Mouse (Mus musculus) CH12.LX (cell line): ENCODE measurements around the gene Hes1.

ENCODE experiments used
- CTCF ChIP-seq, 2 experiments: IDR thresholded peaks in 1 of 2; conservative IDR thresholded peaks in 1 of 2; 2 replicates each; pipeline ENCODE4 v1.5.1; 2011 to 2012; ENCODE audit warnings: low read depth in 2 of 2, low read length in 2 of 2, improper control_type of control experiment in 1 of 2, inconsistent platforms in 1 of 2, mild to moderate bottlenecking in 1 of 2, moderate library complexity in 1 of 2
- MAZ ChIP-seq: IDR thresholded peaks from 2 replicates; pipeline ENCODE4 v1.6.1; 2012; ENCODE audit warnings: low read depth, mild to moderate bottlenecking, inconsistent platforms, low read length, improper control_type of control experiment, moderate library complexity

GRCm38 (mm10) chr16:30032326-30032904 lies 31.8 kb upstream of the Hes1 start:
- no peak for TF ChIP-seq CTCF (conservative IDR thresholded peaks at IDR 0.05 in 1 of 2, IDR thresholded peaks at IDR 0.05 in 1 of 2; ENCODE audit: low read depth in 2 of 2, low read length in 2 of 2)
- no peak for TF ChIP-seq MAZ
